Mouse (Mus musculus): ENCODE results near the gene Ccr5. TPM values are rescaled to one million over a fixed set of nuclear protein-coding genes. Genes with fewer than 3 reads are reported as not detected.
A peak's percentile ranks its signal among the peaks of the same experiment; 100 is the strongest.

Ccr5 gene
- total and polyA plus RNA-seq, 3 experiments, result 0.86 to 2.1 (median 1.2) TPM

DNA sequence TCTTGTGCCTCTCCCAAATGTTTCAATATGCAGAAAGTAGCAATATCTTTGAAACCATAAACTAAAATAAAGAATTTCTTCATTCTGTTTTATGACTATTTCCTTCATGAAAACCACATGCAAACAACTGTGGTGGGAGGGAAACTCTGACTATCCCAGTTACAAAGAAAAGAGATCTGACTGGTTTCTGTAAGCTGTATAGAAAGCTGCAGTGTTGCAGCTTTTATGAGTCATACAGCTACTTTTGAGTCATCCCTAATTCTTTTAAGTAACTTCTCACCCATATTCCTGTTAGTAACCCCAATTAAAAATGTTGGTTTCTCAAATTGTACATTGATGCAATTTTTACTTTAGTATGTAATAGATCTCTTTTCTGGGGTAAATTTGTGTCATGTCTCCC is 25.0 kb downstream of the Ccr5 start:
- H3K27ac ChIP-seq (ENCODE audit: insufficient read depth, low read depth), result no peak overlapping the region
- dilution Hi-C loops (cut with MboI; ENCODE audit: extremely low pct_ligation_motif_present, extremely low pct_unique_long_range_greater_than_20kb, low sequenced_read_pairs), result no loop called here
- peaks cover 9 to 39% of the 10 kb centered on the region in 2 experiments; a peak in 3 of 4 replicates for H3K4me1 ChIP-seq (ENCODE audit: control insufficient read depth in 1 of 2, insufficient read depth in 2 of 2)
- H3K27me3 ChIP-seq (replicated peaks), result no peaks in the 10 kb centered on the region
- no peaks in the 10 kb centered on the region for H3K9me3 ChIP-seq (replicated peaks; ENCODE audit: low read length)
- H3K36me3 ChIP-seq (replicated peaks in 1 of 2; ENCODE audit: control insufficient read depth in 1 of 2, insufficient read depth in 1 of 2, low read length in 1 of 2), result no peaks in the 10 kb centered on the region
- H3K9ac ChIP-seq (ENCODE audit: insufficient read depth, low read depth), result no peak overlapping the region
- H3K4me3 ChIP-seq (replicated peaks in 1 of 3; ENCODE audit: low read depth in 2 of 3, low read length in 2 of 3, poor library complexity in 1 of 3), result no peak overlapping the region
- in situ Hi-C loops (cut with MboI; ENCODE audit: low pct_ligation_motif_present, low pct_unique_long_range_greater_than_20kb, low sequenced_read_pairs), result no loop called here
- peak; percentile 82 for DNase-seq (ENCODE audit: extremely low read depth)
- no peaks in the 10 kb centered on the region for H3K79me2 ChIP-seq (replicated peaks; ENCODE audit: control insufficient read depth, extremely low read depth, insufficient read depth, poor library complexity, severe bottlenecking)
- no peak overlapping the region for H3K4me2 ChIP-seq (ENCODE audit: insufficient read depth, low read depth, poor library complexity, severe bottlenecking)
- TF ChIP-seq MEF2A (IDR thresholded peaks at IDR 0.05; ENCODE audit: borderline replicate concordance, low read depth, low read length) (peak; percentile 59; the same call in 1 of the 2 replicates), ZKSCAN1 (IDR thresholded peaks at IDR 0.05; ENCODE audit: borderline replicate concordance, low read depth, low read length) (no peak), PAX5 (IDR thresholded peaks at IDR 0.05; ENCODE audit: low read length) (no peak), MAZ (IDR thresholded peaks at IDR 0.05; ENCODE audit: low read depth, low read length) (no peak), SIN3A (IDR thresholded peaks at IDR 0.05; ENCODE audit: low read length) (no peak), ZMIZ1 (IDR thresholded peaks at IDR 0.05; ENCODE audit: low read depth, low read length) (no peak), RAD21 (IDR thresholded peaks at IDR 0.05; ENCODE audit: low read depth, low read length) (no peak), KAT2A (IDR thresholded peaks at IDR 0.05; ENCODE audit: insufficient replicate concordance, low read length) (no peak), MYC (IDR thresholded peaks at IDR 0.05; ENCODE audit: low read depth, low read length) (no peak), TBP (conservative IDR thresholded peaks at IDR 0.05; ENCODE audit: low read depth, low read length) (no peak), JUN (IDR thresholded peaks at IDR 0.05; ENCODE audit: insufficient read depth, low read depth, low read length) (peak; percentile 97), ETS1 (conservative IDR thresholded peaks at IDR 0.05; ENCODE audit: low read depth, low read length) (peak; percentile 81), RCOR1 (conservative IDR thresholded peaks at IDR 0.05; ENCODE audit: low read depth, low read length) (peak; percentile 59; the same call in 1 of the 2 replicates), USF2 (conservative IDR thresholded peaks at IDR 0.05; ENCODE audit: low read depth, low read length) (no peak), HCFC1 (IDR thresholded peaks at IDR 0.05; ENCODE audit: low read depth, low read length) (no peak), POLR2A (IDR thresholded peaks at IDR 0.05; ENCODE audit: low read depth, low read length) (no peak), UBTF (IDR thresholded peaks at IDR 0.05; ENCODE audit: low read depth, low read length) (no peak), EP300 (IDR thresholded peaks at IDR 0.05; ENCODE audit: low read length) (peak; percentile 97), CTCF (conservative IDR thresholded peaks at IDR 0.05 in 1 of 2, IDR thresholded peaks at IDR 0.05 in 1 of 2; ENCODE audit: low read depth in 2 of 2, low read length in 2 of 2) (no peak), NELFE (IDR thresholded peaks at IDR 0.05; ENCODE audit: low read depth, low read length) (no peak), JUND (conservative IDR thresholded peaks at IDR 0.05; ENCODE audit: low read depth, low read length) (peak; percentile 99), CHD1 (IDR thresholded peaks at IDR 0.05; ENCODE audit: low read depth, low read length) (no peak), ZNF384 (IDR thresholded peaks at IDR 0.05; ENCODE audit: low read depth, low read length) (no peak), GABPA (IDR thresholded peaks at IDR 0.05; ENCODE audit: insufficient replicate concordance, low read depth, low read length) (no peak), BHLHE40 (IDR thresholded peaks at IDR 0.05; ENCODE audit: low read depth, low read length) (peak; percentile 68), MAX (IDR thresholded peaks at IDR 0.05; ENCODE audit: low read length) (no peak), NRF1 (IDR thresholded peaks at IDR 0.05; ENCODE audit: low read depth, low read length) (no peak), IRF4 (IDR thresholded peaks at IDR 0.05; ENCODE audit: low read depth, low read length) (peak; percentile 96), ZC3H11A (IDR thresholded peaks at IDR 0.05; ENCODE audit: low read depth, low read length) (no peak), CHD2 (IDR thresholded peaks at IDR 0.05; ENCODE audit: low read length) (no peak), E2F4 (IDR thresholded peaks at IDR 0.05; ENCODE audit: insufficient replicate concordance, low read depth, low read length) (no peak), POLR2AphosphoS2 (IDR thresholded peaks at IDR 0.05; ENCODE audit: low read depth, low read length) (no peak), MAFK (IDR thresholded peaks at IDR 0.05; ENCODE audit: insufficient replicate concordance, low read length) (no peak), MXI1 (IDR thresholded peaks at IDR 0.05; ENCODE audit: low read depth, low read length) (no peak), SMC3 (IDR thresholded peaks at IDR 0.05; ENCODE audit: low read depth, low read length) (no peak), ELF1 (IDR thresholded peaks at IDR 0.05; ENCODE audit: low read depth, low read length) (no peak), TCF12 (IDR thresholded peaks at IDR 0.05; ENCODE audit: low read depth, low read length) (0 out of 2 replicates have a peak, but pooled peaks have one; percentile 36)
